Mouse (Mus musculus) right cerebral cortex, adult 2 months (tissue): ENCODE data around the gene Gm13283.
"Not testable (repeated sequence)": the region's sequence is repeated elsewhere in the genome, so short reads cannot be mapped to it uniquely, and the experiment has no call there.

ENCODE experiments used
- DNase-seq, 2 experiments: peaks; one replicate each; pipeline ENCODE4 v3.0.0; 2021 to 2022; ENCODE audit warnings: low spot score in 2 of 2

The Gm13283 gene

GRCm38 (mm10) chr4:88763384-88764018, 3.6 kb downstream of the Gm13283 start:
- DNase-seq, result peak; percentile 5 to 18

- not testable (repeated sequence) for DNase-seq
Measured at GRCm38 (mm10) chr4:88773534-88773933, 13.6 kb downstream of the Gm13283 start, which contains the start of gene Gm13290. Gm13290 (plus strand) TSS chr4:88773834.

GRCm38 (mm10) chr4:88776622-88777021, 16.7 kb downstream of the Gm13283 start, which contains the start of gene Gm13289:
Gm13289 (plus strand) TSS chr4:88776922.
- DNase-seq, result not testable (repeated sequence)

GRCm38 (mm10) chr4:88779550-88779949, 19.6 kb downstream of the Gm13283 start, which contains the start of gene Gm13272:
Gm13272 (plus strand) TSS chr4:88779850.
- not testable (repeated sequence) for DNase-seq

GRCm38 (mm10) chr4:88780320-88780719, 20.4 kb downstream of the Gm13283 start:
- DNase-seq, result not testable (repeated sequence)

- not testable (repeated sequence) for DNase-seq
Measured at GRCm38 (mm10) chr4:88781831-88782230, 21.9 kb downstream of the Gm13283 start, which contains the start of gene Ifnz. Ifnz (plus strand) TSS chr4:88782131.

GRCm38 (mm10) chr4:88782335-88782734, 22.4 kb downstream of the Gm13283 start:
- not testable (repeated sequence) for DNase-seq

- not testable (repeated sequence) for DNase-seq
Measured at GRCm38 (mm10) chr4:88785409-88785808, 25.5 kb downstream of the Gm13283 start, which contains the start of gene Gm13276. Gm13276 (plus strand) TSS chr4:88785709.

- peak; percentile 73 to 75 for DNase-seq
Measured at GRCm38 (mm10) chr4:88788402-88788801, 28.5 kb downstream of the Gm13283 start, which contains the start of gene Gm13277. Gm13277 (plus strand) TSS chr4:88788632.

GRCm38 (mm10) chr4:88791250-88791649, 31.3 kb downstream of the Gm13283 start, which contains the start of gene Gm13278:
Gm13278 (plus strand) TSS chr4:88791550.
- DNase-seq, result not testable (repeated sequence)

- peak; percentile 55 to 66 for DNase-seq
Measured at GRCm38 (mm10) chr4:88793936-88794675, 34.2 kb downstream of the Gm13283 start, which contains the start of gene Gm13275. Gm13275 (plus strand) TSS chr4:88794487.

- not testable (repeated sequence) for DNase-seq
Measured at GRCm38 (mm10) chr4:88797097-88797496, 37.2 kb downstream of the Gm13283 start, which contains the start of gene Gm13279. Gm13279 (plus strand) TSS chr4:88797397.

- DNase-seq, result not testable (repeated sequence)
Measured at GRCm38 (mm10) chr4:88799365-88799764, 39.4 kb downstream of the Gm13283 start, which contains the start of gene Gm13285. Gm13285 (plus strand) TSS chr4:88799665.

GRCm38 (mm10) chr4:88802954-88803353, 43.0 kb downstream of the Gm13283 start, which contains the start of gene Gm13287:
Gm13287 (plus strand) TSS chr4:88803254.
- DNase-seq, result not testable (repeated sequence)

- not testable (repeated sequence) for DNase-seq
Measured at GRCm38 (mm10) chr4:88805231-88805630, 45.3 kb downstream of the Gm13283 start, which contains the start of gene Gm13288. Gm13288 (plus strand) TSS chr4:88805531.

GRCm38 (mm10) chr4:88805761-88806160, 45.8 kb downstream of the Gm13283 start:
- DNase-seq, result not testable (repeated sequence)
